Mouse (Mus musculus) intestine, embryonic 14.5 days (tissue): Measurements from ENCODE around the gene Olfr149. TPM values are rescaled to one million over a fixed set of nuclear protein-coding genes. Genes with fewer than 3 reads are reported as not detected.
"Not testable (repeated sequence)": the region's sequence is repeated elsewhere in the genome, so short reads cannot be mapped to it uniquely, and the experiment has no call there.

Source experiments
- ATAC-seq: fragments of 200-750 bp; cut with Nextera tagmentation; replicated peaks from 2 replicates; pipeline ENCODE4 v1.8.0; 2017; ENCODE audit warnings: low read depth, moderate number of reproducible peaks, moderate TSS enrichment, moderate library complexity; ENCODE audit not compliant: low FRiP score, low TSS enrichment
- DNase-seq: peaks from one replicate; pipeline ENCODE4 v3.0.0-alpha.2; 2018; ENCODE audit warnings: low spot score
- H3K27ac ChIP-seq: fragments of 300-500 bp; sonication (generic); 2 replicates; pipeline ENCODE4 v1.5.1; 2014; ENCODE audit warnings: low read depth, mild to moderate bottlenecking, control low read depth
- H3K27me3 ChIP-seq: fragments of 300-500 bp; sonication (generic); replicated peaks from 2 replicates; pipeline ENCODE4 v1.6.1; 2014; ENCODE audit warnings: low read length, control low read depth; ENCODE audit not compliant: control insufficient read depth, insufficient read depth
- H3K36me3 ChIP-seq: fragments of 300-500 bp; sonication (generic); 2 replicates; pipeline ENCODE4 v1.6.1; 2014; ENCODE audit warnings: low read length, control low read depth; ENCODE audit not compliant: control insufficient read depth, insufficient read depth
- H3K4me1 ChIP-seq: fragments of 300-500 bp; sonication (generic); replicated peaks from 2 replicates; pipeline ENCODE4 v1.6.1; 2014; ENCODE audit warnings: low read length, control low read depth, mixed read lengths; ENCODE audit not compliant: control insufficient read depth, insufficient read depth
- H3K4me2 ChIP-seq: fragments of 300-500 bp; sonication (generic); 2 replicates; pipeline ENCODE4 v1.6.1; 2014; ENCODE audit warnings: low read length
- H3K4me3 ChIP-seq: fragments of 300-500 bp; sonication (generic); 2 replicates; pipeline ENCODE4 v1.5.1; 2014; ENCODE audit warnings: low read depth, low read length, control low read depth, mixed read lengths
- H3K9ac ChIP-seq: fragments of 300-500 bp; sonication (generic); 2 replicates; pipeline ENCODE4 v1.6.1; 2014; ENCODE audit warnings: mild to moderate bottlenecking, low read length
- H3K9me3 ChIP-seq: fragments of 300-500 bp; sonication (generic); 2 replicates; pipeline ENCODE4 v1.6.1; 2016; ENCODE audit warnings: low read length, control low read depth; ENCODE audit not compliant: control insufficient read depth
- WGBS: fragments of 180-500 bp; shearing (Covaris S2); extraction: QIAGEN DNeasy Blood & Tissue Kit; methylation state at CpG from one replicate; pipeline ENCODE4 v1.1.7; 2014; 5-methylcytosine and 5-hydroxymethylcytosine counted together
- polyA plus RNA-seq: library from polyadenylated mRNA; unstranded; fragments of >200 nt; fragmentation: Nextera tagmentation; extraction: Ambion mirVana; gene quantifications from 2 replicates; pipeline ENCODE4 v1.2.1, GENCODE M21; 2014

Gene Olfr149
- polyA plus RNA-seq, result not detected in 2 replicates

DNA sequence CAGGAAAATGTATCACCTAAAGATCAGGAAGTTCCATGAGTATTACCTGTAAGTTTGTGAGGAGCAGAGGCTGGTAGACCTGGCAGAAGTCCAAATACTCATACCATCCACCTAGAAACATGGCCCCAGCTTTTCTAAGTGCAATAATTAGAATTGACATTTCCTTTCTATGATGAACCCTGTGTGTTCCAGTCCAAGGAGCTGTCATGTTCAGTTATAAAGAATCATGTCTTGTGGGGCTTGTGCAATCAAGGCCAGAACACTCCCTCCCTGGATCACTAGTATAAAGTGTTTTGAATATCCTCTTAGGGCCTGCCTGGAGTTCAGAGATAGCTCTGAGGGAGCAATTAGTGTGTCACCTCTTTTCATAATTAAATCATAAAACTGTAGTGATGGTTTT is at the start of gene Olfr149:
Olfr149 (minus strand) TSS at position 101 of the 400 bp plus-strand sequence.
- ATAC-seq (no peak), DNase-seq (no peak)
- no peak within 1 kb of the TSS for H3K9ac ChIP-seq
- H3K4me2 ChIP-seq, result no peak within 1 kb of the TSS
- H3K9me3 ChIP-seq, result no peaks in the 10 kb centered on the region
- no peaks in the 10 kb centered on the region for H3K27me3 ChIP-seq
- H3K27ac ChIP-seq, result no peak within 1 kb of the TSS
- H3K4me3 ChIP-seq, result no peak within 1 kb of the TSS
- H3K4me1 ChIP-seq, result no peaks in the 10 kb centered on the region
- H3K36me3 ChIP-seq, result no peaks in the 10 kb centered on the region

DNA sequence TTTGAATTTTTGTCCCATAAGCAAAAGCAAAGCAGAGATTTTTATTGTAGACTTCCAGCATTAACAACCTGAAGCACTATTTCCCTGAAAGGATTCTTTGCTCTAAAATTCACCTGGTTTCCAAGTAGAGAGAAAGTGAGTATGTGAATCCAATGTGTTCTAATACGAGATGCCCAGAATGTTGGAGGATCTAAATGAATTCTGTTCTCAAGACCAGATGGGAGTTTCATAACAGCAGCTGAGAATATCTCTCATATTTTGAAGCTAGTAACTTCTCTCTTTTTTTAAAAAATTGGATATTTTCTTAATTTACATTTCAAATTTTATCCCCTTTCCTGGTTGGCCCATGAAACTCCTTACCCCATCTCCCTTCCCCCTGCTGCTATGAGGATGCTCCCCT is 39.5 kb upstream of the Olfr149 start:
- Histone ChIP-seq H3K36me3 (no peaks in the 10 kb centered on the region), H3K4me2 (no peak overlapping the region), H3K4me3 (no peak overlapping the region), H3K9me3 (no peaks in the 10 kb centered on the region), H3K27me3 (no peaks in the 10 kb centered on the region), H3K27ac (no peak overlapping the region), H3K4me1 (no peaks in the 10 kb centered on the region), H3K9ac (no peak overlapping the region)
- WGBS, result 89% methylated on average over 1 of the region's 1 CpGs
- ATAC-seq (no peak), DNase-seq (no peak)

DNA sequence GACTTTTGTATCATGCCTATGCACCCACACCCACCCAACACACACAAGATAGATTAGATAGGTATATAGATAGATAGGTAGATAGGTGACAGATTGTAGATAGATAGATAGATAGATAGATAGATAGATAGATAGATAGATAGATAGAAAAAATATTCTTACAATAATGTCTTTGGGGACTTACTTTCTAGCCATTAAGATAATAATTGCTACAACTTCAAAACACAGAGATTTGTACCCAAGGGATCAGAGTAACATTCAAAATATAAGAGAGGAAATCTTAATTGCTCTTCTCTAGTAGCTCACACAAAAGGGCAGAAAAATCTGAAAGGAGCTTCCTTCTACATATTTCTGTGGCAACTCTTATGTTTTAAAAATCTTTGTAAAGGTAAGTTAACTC is 39.0 kb upstream of the Olfr149 start, which contains the start of gene Olfr967:
Olfr967 (plus strand) TSS at position 301 of the 400 bp plus-strand sequence.
- Histone ChIP-seq H3K4me3 (no peak within 1 kb of the TSS), H3K9me3 (no peaks in the 10 kb centered on the region), H3K9ac (no peak within 1 kb of the TSS), H3K4me2 (no peak within 1 kb of the TSS), H3K27me3 (no peaks in the 10 kb centered on the region), H3K4me1 (no peaks in the 10 kb centered on the region), H3K27ac (no peak within 1 kb of the TSS), H3K36me3 (no peaks in the 10 kb centered on the region)
- DNase-seq (no peak), ATAC-seq (no peak)

DNA sequence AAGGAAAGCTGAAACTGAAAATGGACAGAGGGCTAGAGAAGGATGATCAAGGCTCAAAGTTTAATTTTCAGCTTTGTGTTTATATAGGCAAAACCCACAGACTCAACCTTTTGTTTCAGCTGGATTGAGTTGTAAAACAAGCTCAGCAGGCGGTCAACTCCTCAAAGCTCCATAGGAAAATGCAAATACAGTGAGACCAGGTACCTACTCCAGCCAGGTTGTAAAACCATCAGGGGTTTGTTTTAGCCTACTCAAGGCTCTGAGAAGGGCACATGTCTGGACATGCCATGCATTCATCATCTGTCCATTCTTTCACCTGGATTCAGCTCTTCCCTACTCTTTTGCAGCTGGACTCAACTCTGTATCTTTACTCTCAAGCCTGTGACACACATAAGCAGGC is 33.8 kb upstream of the Olfr149 start:
- Histone ChIP-seq H3K4me1 (no peaks in the 10 kb centered on the region), H3K4me2 (no peak overlapping the region), H3K9me3 (no peaks in the 10 kb centered on the region), H3K4me3 (no peak overlapping the region), H3K27me3 (no peaks in the 10 kb centered on the region), H3K9ac (no peak overlapping the region), H3K36me3 (no peaks in the 10 kb centered on the region), H3K27ac (no peak overlapping the region)
- WGBS, result 82% methylated on average over 1 of the region's 1 CpGs
- no peak for DNase-seq
- ATAC-seq, result no peak

DNA sequence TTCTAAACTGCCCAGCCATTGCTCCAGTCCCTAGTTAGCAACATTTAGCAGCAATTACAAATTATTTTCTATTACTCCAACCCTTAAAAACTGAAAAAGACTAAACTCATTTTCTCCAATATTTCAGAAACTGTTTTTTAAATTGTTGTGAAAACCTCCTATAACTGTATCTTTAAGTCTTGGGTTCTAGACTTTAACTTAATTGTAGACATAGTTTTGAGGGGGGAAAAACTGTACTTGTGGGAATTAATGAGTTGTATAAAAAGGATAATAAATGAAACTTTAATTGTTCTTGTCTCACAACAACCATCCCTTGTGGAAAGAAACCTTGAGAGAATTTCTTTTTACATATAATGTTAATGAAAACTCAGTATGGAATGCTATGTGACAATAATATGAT is 23.8 kb upstream of the Olfr149 start, which contains the start of gene Olfr150:
Olfr150 (plus strand) TSS at position 301 of the 400 bp plus-strand sequence.
- DNase-seq (no peak), ATAC-seq (no peak)
- Histone ChIP-seq H3K4me1 (no peaks in the 10 kb centered on the region), H3K36me3 (no peaks in the 10 kb centered on the region), H3K4me3 (no peak within 1 kb of the TSS), H3K27ac (no peak within 1 kb of the TSS), H3K9ac (no peak within 1 kb of the TSS), H3K4me2 (no peak within 1 kb of the TSS), H3K27me3 (no peaks in the 10 kb centered on the region), H3K9me3 (no peaks in the 10 kb centered on the region)

DNA sequence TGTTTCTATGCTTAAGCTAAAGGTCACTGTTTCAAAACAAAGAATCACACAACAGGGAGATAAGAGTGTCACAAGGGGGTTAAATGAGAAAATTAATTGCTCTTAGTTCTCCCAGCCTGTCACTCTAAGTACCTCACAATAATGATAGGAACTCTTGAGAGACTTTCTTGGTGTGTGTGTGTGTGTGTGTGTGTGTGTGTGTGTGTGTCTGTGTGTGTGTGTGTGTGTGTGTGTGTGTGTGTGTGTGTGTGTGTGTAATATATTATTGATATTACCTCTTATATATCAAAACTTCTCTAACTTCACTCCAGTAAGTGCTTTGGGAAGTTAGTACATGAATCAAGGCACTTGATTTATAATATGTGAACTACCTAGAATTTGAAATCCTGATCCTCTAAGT is 4.1 kb upstream of the Olfr149 start, which contains the start of gene Olfr965:
Olfr965 (plus strand) TSS at position 301 of the 400 bp plus-strand sequence.
- ATAC-seq (no peak), DNase-seq (no peak)
- no peak within 1 kb of the TSS for H3K27ac ChIP-seq
- no peaks in the 10 kb centered on the region for H3K27me3 ChIP-seq
- H3K9me3 ChIP-seq, result no peaks in the 10 kb centered on the region
- no peaks in the 10 kb centered on the region for H3K36me3 ChIP-seq
- H3K4me3 ChIP-seq, result no peak within 1 kb of the TSS
- H3K4me1 ChIP-seq, result no peaks in the 10 kb centered on the region
- H3K4me2 ChIP-seq, result no peak within 1 kb of the TSS
- no peak within 1 kb of the TSS for H3K9ac ChIP-seq

DNA sequence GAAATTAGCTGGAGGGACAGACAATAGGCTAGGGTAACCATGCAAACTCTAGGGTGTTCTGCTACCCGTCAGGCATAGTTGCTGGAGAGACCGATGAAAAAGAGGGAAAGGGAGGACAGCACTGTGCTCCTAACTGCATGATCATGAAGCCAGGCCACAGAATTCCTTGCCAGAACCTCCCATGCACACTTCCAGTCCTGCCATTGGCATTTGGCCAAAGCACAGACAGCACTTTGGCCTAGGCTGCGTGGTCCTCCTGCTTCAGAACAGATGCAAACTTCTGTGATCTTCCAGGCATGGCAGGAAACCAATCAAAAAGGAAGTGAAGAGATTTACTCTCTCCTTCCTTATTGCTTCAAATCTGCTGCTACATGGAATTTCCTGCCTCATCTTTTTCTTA is 2.0 kb upstream of the Olfr149 start:
- ATAC-seq, result no peak

DNA sequence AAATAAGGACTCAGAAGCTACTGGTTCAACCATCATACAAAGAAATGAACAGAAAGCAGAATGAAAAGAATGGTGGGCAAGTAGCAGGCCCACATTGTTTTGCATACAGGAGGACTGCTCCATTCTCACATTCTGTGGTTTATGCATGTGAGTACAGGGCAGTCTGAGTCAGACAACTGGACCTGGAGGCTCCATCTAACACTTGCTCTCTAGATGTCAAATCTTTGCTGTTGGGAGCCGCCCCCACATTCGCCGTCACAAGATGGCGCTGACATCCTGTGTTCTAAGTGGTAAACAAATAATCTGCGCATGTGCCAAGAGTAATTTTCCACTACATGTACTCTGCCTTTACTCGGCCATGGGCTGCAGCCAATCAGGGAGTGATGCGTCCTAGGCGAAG is 5.8 kb downstream of the Olfr149 start:
- not testable (repeated sequence) for H3K9me3 ChIP-seq, H3K9ac ChIP-seq, H3K36me3 ChIP-seq, H3K27ac ChIP-seq, H3K4me3 ChIP-seq, ATAC-seq, H3K4me2 ChIP-seq, DNase-seq, H3K4me1 ChIP-seq, H3K27me3 ChIP-seq
- 87% methylated on average over 8 of the region's 8 CpGs for WGBS

More for the DNA sequence above, 2.0 kb upstream of the Olfr149 start:
- no peaks in the 10 kb centered on the region for H3K27me3 ChIP-seq
- no peak overlapping the region for H3K4me3 ChIP-seq
- no peak overlapping the region for H3K4me2 ChIP-seq
- 39% methylated on average over 3 of the region's 3 CpGs for WGBS
- no peaks in the 10 kb centered on the region for H3K9me3 ChIP-seq
- no peaks in the 10 kb centered on the region for H3K36me3 ChIP-seq
- H3K4me1 ChIP-seq, result no peaks in the 10 kb centered on the region
- DNase-seq, result no peak
- H3K27ac ChIP-seq, result no peak overlapping the region
- H3K9ac ChIP-seq, result no peak overlapping the region

DNA sequence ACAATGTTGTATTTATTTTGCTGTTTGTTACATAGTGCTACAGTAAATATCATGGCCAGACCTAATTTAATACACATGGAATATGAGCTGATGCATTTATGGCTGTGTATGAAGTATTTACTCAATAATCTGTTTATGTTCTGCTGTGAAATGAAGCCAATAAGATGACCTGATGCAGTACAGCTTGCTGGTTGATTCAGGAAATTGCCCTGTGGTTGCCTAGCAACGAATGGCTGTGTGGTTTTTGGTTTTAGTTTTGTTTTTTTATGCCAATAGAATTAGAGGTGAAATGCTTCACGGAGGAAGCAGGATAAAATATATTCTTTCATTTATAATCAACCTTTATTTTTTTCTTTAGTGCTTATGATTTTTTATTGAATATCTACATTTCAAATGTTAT is 27.6 kb downstream of the Olfr149 start:
- DNase-seq, result no peak
- no peak overlapping the region for H3K9ac ChIP-seq

More for the DNA sequence above, 27.6 kb downstream of the Olfr149 start:
- no peaks in the 10 kb centered on the region for H3K36me3 ChIP-seq
- H3K27me3 ChIP-seq, result no peaks in the 10 kb centered on the region
- H3K4me2 ChIP-seq, result no peak overlapping the region
- no peaks in the 10 kb centered on the region for H3K4me1 ChIP-seq
- H3K4me3 ChIP-seq, result no peak overlapping the region
- H3K27ac ChIP-seq, result no peak overlapping the region
- ATAC-seq, result no peak
- H3K9me3 ChIP-seq, result no peaks in the 10 kb centered on the region
- WGBS, result 65% methylated on average over 2 of the region's 2 CpGs
